Mouse (Mus musculus) stomach, postnatal 0 days (tissue): ENCODE measurements at regions not wholly inside any gene's neighbourhood (a gene's known extent, or its start where the extent isn't known, plus 50 kb on each side); places are given as distances from the start of the nearest gene placed in this dataset.

Experiments
- CTCF ChIP-seq: IDR thresholded peaks from 2 replicates; pipeline ENCODE4 v1.5.1; 2016; ENCODE audit warnings: antibody characterized with exemption, low read depth, mild to moderate bottlenecking, moderate library complexity
- EP300 ChIP-seq: optimal IDR thresholded peaks from 2 replicates; pipeline ENCODE3; 2016; ENCODE audit warnings: antibody characterized with exemption

DNA sequence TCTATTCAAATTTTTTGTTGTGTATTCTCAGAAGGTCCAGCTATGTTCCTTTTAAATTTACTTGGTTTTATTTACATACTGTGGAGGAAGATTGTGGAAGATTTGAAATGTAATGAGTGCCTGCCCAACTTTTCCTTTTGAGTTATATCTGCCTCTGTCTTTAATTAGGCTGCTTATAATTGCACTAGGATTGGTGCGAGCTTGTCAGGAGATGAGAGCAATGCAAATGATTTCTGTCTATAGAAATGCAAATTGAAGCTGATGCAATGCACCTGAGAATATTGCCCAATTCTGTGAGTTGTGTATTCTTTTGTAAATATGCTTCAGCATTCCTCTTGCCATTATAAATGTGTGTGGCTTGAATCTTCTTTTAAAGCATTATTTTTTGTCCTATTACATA is 257.4 kb downstream of the Fam198b start:
- TF ChIP-seq CTCF (no peak), EP300 (no peak)
